Mouse (Mus musculus) c-Kit-negative CD71-positive TER-119-positive erythroid progenitor cells, embryonic 14.5 days (primary cell): ENCODE data around the gene Gm10100.
"Not testable (repeated sequence)": the region's sequence is repeated elsewhere in the genome, so short reads cannot be mapped to it uniquely, and the experiment has no call there.

ENCODE experiments used
- DNase-seq: peaks from one replicate; pipeline ENCODE4 v3.0.0-alpha.2; 2013; ENCODE audit warnings: low read depth, low spot score

Gm10100 gene

DNA sequence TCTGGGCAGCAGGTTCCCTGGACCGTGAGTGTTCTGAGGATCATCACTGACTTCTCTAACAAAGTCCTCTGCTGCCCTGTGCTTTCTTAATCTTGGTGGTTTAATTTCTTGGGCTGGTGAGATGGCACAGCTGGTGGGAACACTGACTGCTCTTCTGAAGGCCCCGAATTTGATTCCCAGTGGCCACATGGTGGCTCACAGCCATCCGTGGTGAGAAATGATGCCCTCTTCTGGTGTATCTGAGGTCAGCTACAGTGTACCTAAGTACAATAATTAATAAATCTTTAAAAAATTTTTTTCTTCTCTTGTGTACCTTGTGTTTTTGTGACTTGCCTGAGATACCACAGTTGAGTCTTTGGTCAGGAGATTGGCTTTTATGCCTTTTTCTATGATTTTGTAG lies 26.0 kb downstream of the Gm10100 start:
- not testable (repeated sequence) for DNase-seq

DNA sequence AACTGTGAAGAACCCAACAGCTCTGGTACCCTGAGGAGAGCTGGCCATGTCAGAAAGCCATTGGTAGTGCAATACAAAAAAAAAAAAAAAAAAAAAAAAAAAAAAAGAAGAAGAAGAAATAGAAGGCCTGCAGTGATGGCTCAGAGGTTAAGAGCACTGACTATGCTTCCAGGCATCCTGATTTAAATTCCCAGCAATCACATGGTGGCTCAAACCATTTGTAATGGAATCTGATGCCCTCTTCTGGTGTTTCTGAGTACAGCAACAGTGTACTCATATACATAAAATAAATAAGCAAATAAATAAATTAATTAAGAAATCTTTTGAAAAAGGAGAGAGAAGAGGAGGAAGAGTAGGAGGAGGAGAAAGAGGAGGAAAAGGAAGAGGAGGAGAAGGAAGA lies 27.2 kb downstream of the Gm10100 start:
- no peak for DNase-seq

DNA sequence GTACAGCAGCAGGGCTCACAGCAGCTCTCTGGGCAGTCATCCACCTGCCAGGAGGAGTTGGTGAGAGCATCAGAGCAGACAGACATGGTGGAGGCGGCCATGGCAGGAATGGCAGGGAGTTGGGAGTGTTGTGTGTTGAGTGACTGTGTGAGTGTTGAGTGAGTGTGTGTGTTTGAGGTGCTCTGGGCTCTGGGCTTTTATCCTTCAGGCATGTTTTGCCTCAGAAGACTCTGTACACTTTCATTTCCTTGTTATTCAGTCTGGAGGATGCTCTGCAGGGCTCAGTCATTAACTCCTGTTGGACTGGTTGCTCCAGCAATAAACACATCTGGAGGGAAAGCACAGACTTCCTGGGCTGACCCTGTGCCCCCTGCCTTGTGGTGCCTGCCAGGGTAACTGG lies 33.3 kb downstream of the Gm10100 start, which contains the start of gene Gm3233:
Gene Gm3233, minus strand, starts transcription at position 101 of the 400 bp plus-strand sequence.
- not testable (repeated sequence) for DNase-seq

DNA sequence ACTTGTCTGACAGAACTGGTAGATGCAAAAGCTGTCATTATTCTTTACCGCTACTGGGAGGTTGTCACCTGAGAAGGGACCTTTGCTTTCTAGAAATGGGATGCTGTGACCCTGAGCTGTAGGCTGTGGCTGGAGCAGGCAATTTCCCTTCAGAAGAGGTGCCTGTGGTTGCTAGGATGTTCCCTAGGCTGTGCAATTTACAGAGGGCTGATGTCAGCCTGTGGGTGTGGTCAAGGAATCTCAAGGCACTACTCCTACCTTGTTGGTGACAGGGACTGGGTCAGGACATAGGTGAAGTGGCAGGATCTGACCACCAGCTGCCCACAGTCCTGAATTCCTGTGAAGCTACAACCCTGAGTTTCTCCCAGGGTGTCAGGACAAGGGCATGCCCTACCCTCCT lies 43.4 kb downstream of the Gm10100 start:
- DNase-seq = no peak

DNA sequence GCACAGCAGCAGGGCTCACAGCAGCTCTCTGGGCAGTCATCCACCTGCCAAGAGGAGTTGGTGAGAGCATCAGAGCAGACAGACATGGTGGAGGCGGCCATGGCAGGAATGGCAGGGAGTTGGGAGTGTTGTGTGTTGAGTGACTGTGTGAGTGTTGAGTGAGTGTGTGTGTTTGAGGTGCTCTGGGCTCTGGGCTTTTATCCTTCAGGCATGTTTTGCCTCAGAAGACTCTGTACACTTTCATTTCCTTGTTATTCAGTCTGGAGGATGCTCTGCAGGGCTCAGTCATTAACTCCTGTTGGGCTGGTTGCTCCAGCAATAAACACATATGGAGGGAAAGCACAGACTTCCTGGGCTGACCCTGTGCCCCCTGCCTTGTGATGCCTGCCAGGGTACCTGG lies 44.9 kb downstream of the Gm10100 start, which contains the start of gene Gm3238:
Gene Gm3238, minus strand, starts transcription at position 101 of the 400 bp plus-strand sequence.
- DNase-seq = not testable (repeated sequence)

DNA sequence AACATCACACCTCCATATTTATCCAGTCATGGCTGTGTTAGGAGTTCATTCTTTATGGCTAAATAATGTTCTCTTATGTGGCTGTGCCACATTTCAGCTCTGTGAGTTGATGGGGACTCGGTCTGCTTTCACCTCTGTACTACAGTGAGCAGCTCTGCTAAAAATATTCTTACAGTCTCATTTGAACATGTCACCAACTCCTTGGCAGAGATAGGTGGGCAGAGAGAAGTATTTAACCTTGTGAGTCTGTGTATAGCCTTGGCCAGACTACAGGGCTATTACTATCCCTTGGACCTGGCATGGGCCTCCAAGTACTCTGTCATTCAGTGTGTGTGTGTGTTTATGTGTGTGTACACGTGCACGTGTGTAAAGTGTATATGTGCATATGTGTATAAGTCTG lies 45.9 kb downstream of the Gm10100 start:
- DNase-seq = not testable (repeated sequence)
